ENCODE assay signal across 9 mouse cellular contexts in the genomic region with DNA sequence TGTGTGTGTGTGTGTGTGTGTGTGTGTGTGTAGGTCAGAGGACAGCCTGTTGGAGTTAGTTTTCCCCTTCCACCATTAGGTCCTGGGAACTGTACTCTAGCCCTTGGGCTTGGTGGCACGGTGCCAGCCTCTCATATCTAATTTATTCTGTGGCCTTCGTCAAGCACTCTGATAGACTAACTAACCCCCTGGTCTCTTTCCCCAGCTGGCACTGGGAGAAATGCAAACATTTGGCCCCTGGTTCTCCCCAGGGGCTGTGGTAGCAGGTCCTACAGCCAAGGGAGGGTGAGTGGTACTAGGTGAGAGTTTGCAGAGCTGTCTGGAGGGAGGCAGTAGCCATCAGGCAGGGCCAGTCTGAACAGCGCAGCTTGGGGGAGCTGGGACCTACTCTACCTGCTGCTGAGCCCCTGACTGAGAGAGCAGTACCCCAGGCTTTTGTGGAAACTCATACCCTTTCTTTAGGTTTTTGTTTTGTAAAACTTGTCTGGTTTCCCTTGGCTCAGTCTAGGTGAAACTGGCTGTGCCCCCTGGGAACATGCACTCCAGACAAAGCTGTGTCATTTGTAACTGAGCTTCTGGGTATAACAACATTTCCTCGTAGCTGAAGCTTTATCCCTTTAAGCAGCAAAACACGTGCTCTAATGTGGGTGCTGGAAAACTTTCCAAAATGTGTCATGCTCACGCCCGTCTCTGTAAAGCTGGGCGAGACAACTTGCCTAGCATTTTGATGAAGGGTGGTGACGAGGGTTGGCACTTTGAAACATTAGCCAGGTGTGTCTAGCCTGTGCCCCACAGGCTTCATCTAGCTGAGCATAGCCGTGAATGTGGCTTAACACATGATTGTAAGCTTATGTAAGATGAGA. TPM values are rescaled to one million over a fixed set of nuclear protein-coding genes. Genes with fewer than 3 reads are reported as not detected.
A peak's percentile ranks its signal among the peaks of the same experiment; 100 is the strongest.
DNase-seq lines count a peak whose midpoint lies in the region; ATAC-seq lines count a peak whose summit lies in the region.
"Had no signal": no experiment of that assay in that cellular context is flagged by ENCODE, and none has a peak within 500 bp of the region (broad histone marks: within the 10 kb centered on the region; RNA-seq: fewer than 3 reads in every experiment).

No protein-coding gene starts in this region.

- DNase-seq in lung, adult 18-20 months, result peak; percentile 40 to 49
- DNase-seq in lung, postnatal 25 days (ENCODE audit: low spot score), result no peak
- peak; percentile 53 to 83 for DNase-seq in adrenal gland, adult (ENCODE audit: inconsistent age in 2 of 2, low spot score in 1 of 2)
- no peak for DNase-seq in thymus, postnatal 36 days
- no peak for DNase-seq in liver
- no peak for DNase-seq in gastrocnemius, postnatal 36 days

- no peak overlapping the region for H3K4me3 ChIP-seq in heart, embryonic 14.5 days (ENCODE audit: control insufficient read depth in 1 of 2, insufficient read depth in 1 of 2, low read depth in 1 of 2, low read length in 2 of 2)
- H3K4me3 ChIP-seq in limb, embryonic 15.5 days, result no peak overlapping the region

- peak overlapping the region; percentile 15 to 79; a peak in 2 of 4 replicates for H3K27ac ChIP-seq in heart, embryonic 14.5 days (replicated peaks in 1 of 2; ENCODE audit: control insufficient read depth in 1 of 2, insufficient read depth in 1 of 2, low read depth in 2 of 2, low read length in 2 of 2)
- H3K27ac ChIP-seq in limb, embryonic 15.5 days, result peak overlapping the region; percentile 85

- H3K9ac ChIP-seq in heart, embryonic 14.5 days (ENCODE audit: low read length), result peak overlapping the region; percentile 41; the same call in 1 of the 2 replicates
- no peak overlapping the region for H3K9ac ChIP-seq in limb, embryonic 15.5 days

- WGBS in heart, embryonic 14.5 days, result 44% methylated on average over 10 of the region's 10 CpGs
- WGBS in limb, embryonic 15.5 days, result 47% methylated on average over 10 of the region's 10 CpGs

- no peak for ATAC-seq in heart, embryonic 14.5 days (ENCODE audit: insufficient number of reproducible peaks, insufficient read depth, low FRiP score, low read depth)
- ATAC-seq in limb, embryonic 15.5 days (ENCODE audit: insufficient number of reproducible peaks, low FRiP score, low TSS enrichment, low read depth), result no peak

- H3K36me3 ChIP-seq in heart, embryonic 14.5 days (ENCODE audit: control insufficient read depth, insufficient read depth, low read length), result peaks cover 38% of the 10 kb centered on the region
- H3K36me3 ChIP-seq in limb, embryonic 15.5 days, result peaks cover 44% of the 10 kb centered on the region

- intact Hi-C loops in gastrocnemius, postnatal 36 days (cut with DNase I), result no loop called here

- H3K4me1 ChIP-seq in heart, embryonic 14.5 days (ENCODE audit: control insufficient read depth in 2 of 2, insufficient read depth in 2 of 2, low read length in 2 of 2), result peaks cover 38 to 51% of the 10 kb centered on the region in 2 experiments
- H3K4me1 ChIP-seq in limb, embryonic 15.5 days, result peaks cover 37% of the 10 kb centered on the region

- H3K4me2 ChIP-seq in heart, embryonic 14.5 days (ENCODE audit: low read length), result 0 out of 2 replicates have a peak overlapping the region, but pooled peaks have one; percentile 8
- H3K4me2 ChIP-seq in limb, embryonic 15.5 days, result no peak overlapping the region

- no peaks in the 10 kb centered on the region for H3K9me3 ChIP-seq in heart, embryonic 14.5 days (ENCODE audit: control insufficient read depth, low read length)
- H3K9me3 ChIP-seq in limb, embryonic 15.5 days, result no peaks in the 10 kb centered on the region

- no peaks in the 10 kb centered on the region for H3K27me3 ChIP-seq in heart, embryonic 14.5 days (ENCODE audit: control insufficient read depth, insufficient read depth, low read length)
- no peaks in the 10 kb centered on the region for H3K27me3 ChIP-seq in limb, embryonic 15.5 days

RNA-seq across cellular contexts. Expression of gene Dtx2, which starts 21.6 kb away (rescaled TPM):
- polyA plus RNA-seq in heart, embryonic 14.5 days (2014; fragmentation: Nextera tagmentation; extraction: Ambion mirVana), result 16.8 and 17.4 TPM in 2 replicates
- 35.5 and 36.2 TPM in 2 replicates for polyA plus RNA-seq in limb, embryonic 15.5 days (2015; fragmentation: Nextera tagmentation; extraction: Ambion mirVana)
- total RNA-seq in gastrocnemius, postnatal 36 days (2021), result 1 to 10 TPM; 6.0 to 6.4 TPM

RNA-seq across cellular contexts. Expression of gene Upk3b, which starts 22.1 kb away (rescaled TPM):
- polyA plus RNA-seq in heart, embryonic 14.5 days (2014; fragmentation: Nextera tagmentation; extraction: Ambion mirVana), result 22.5 and 35.4 TPM in 2 replicates
- polyA plus RNA-seq in limb, embryonic 15.5 days (2015; fragmentation: Nextera tagmentation; extraction: Ambion mirVana), result 9.1 and 10.9 TPM in 2 replicates
- not detected for total RNA-seq in gastrocnemius, postnatal 36 days (2021)
- total RNA-seq: layer of hippocampus, adult 18-20 months had no signal

RNA-seq across cellular contexts. Expression of gene Zp3, which starts 36.3 kb away (rescaled TPM):
- polyA plus RNA-seq in heart, embryonic 14.5 days (2014; fragmentation: Nextera tagmentation; extraction: Ambion mirVana), result not detected in 2 replicates
- 0.17 and 0.44 TPM in 2 replicates for polyA plus RNA-seq in limb, embryonic 15.5 days (2015; fragmentation: Nextera tagmentation; extraction: Ambion mirVana)
- total RNA-seq in gastrocnemius, postnatal 36 days (2021), result not detected
- total RNA-seq: layer of hippocampus, adult 18-20 months had no signal

RNA-seq across cellular contexts. Expression of gene Upk3bl, which starts 38.0 kb away (rescaled TPM):
- 0.46 TPM in 1 of 2 replicates, not detected in the other for polyA plus RNA-seq in heart, embryonic 14.5 days (2014; fragmentation: Nextera tagmentation; extraction: Ambion mirVana)
- 58.9 and 59.3 TPM in 2 replicates for polyA plus RNA-seq in limb, embryonic 15.5 days (2015; fragmentation: Nextera tagmentation; extraction: Ambion mirVana)
- total RNA-seq in gastrocnemius, postnatal 36 days (2021), result not detected

RNA-seq across cellular contexts. Expression of gene Ssc4d, which starts 41.9 kb away (rescaled TPM):
- polyA plus RNA-seq in heart, embryonic 14.5 days (2014; fragmentation: Nextera tagmentation; extraction: Ambion mirVana), result 0.39 and 0.68 TPM in 2 replicates
- polyA plus RNA-seq in limb, embryonic 15.5 days (2015; fragmentation: Nextera tagmentation; extraction: Ambion mirVana), result 2.0 and 2.1 TPM in 2 replicates
- 1 to 10 TPM in 1 of 2 experiments, under 1 TPM in 1; 0.57 to 1.1 TPM for total RNA-seq in gastrocnemius, postnatal 36 days (2021)

Comparison
In these comparisons a context has a peak if more than half of its experiments do, and no peak if none do; other contexts are left out.
1. DNase-seq: peak in lung, adult 18-20 months (2 of 2) and adrenal gland, adult (2 of 2); none in lung, postnatal 25 days (single experiment), thymus, postnatal 36 days (0 of 2), liver (single experiment) and gastrocnemius, postnatal 36 days (0 of 2).